Mouse (Mus musculus) erythroid progenitor cell, adult 5-6 weeks (primary cell): Measurements from ENCODE around the gene Zfp94. TPM values are rescaled to one million over a fixed set of nuclear protein-coding genes. Genes with fewer than 3 reads are reported as not detected.

Source experiments
- total RNA-seq, 2 experiments: library from RNA; stranded (forward) in 1 of 2; stranded (reverse) in 1 of 2; fragments of 150-400 nt in 1 of 2; fragments of 186-747, 209-891 nt in 1 of 2; gene quantifications; 2 replicates each; pipeline versions ENCODE4 v1.2.3 to v1.2.4; 2015 to 2017; ENCODE audit warnings: low replicate concordance in 2 of 2

Gene Zfp94
- total RNA-seq, 2 experiments from 2014 or later = not detected

Other genes starting within 250 kb of the Zfp94 start
- 16.6 and 25.2 TPM in 2 replicates for gene Zfp180, start 234.7 kb downstream of the Zfp94 start, total RNA-seq (2015; ENCODE audit: low replicate concordance)
- gene Zfp180, start 234.7 kb downstream of the Zfp94 start, total RNA-seq (2017; ENCODE audit: low replicate concordance) = 19.4 and 20.3 TPM in 2 replicates
- 3.2 and 4.2 TPM in 2 replicates for gene Zfp112, start 204.4 kb downstream of the Zfp94 start, total RNA-seq (2015; ENCODE audit: low replicate concordance)
- 1.3 and 2.3 TPM in 2 replicates for gene Zfp112, start 204.4 kb downstream of the Zfp94 start, total RNA-seq (2017; ENCODE audit: low replicate concordance)
- gene Zfp235, start 182.5 kb downstream of the Zfp94 start, total RNA-seq (2015; ENCODE audit: low replicate concordance) = 5.4 TPM in 1 of 2 replicates, not detected in the other
- gene Zfp235, start 182.5 kb downstream of the Zfp94 start, total RNA-seq (2017; ENCODE audit: low replicate concordance) = not detected in 2 replicates
- gene Zfp114, start 141.6 kb downstream of the Zfp94 start, total RNA-seq (2015; ENCODE audit: low replicate concordance) = 0.42 TPM in 1 of 2 replicates, not detected in the other
- gene Zfp114, start 141.6 kb downstream of the Zfp94 start, total RNA-seq (2017; ENCODE audit: low replicate concordance) = not detected in 2 replicates
- gene Zfp111, start 105.2 kb downstream of the Zfp94 start, total RNA-seq (2015; ENCODE audit: low replicate concordance) = 0.72 and 4.2 TPM in 2 replicates
- 0.51 and 1.1 TPM in 2 replicates for gene Zfp111, start 105.2 kb downstream of the Zfp94 start, total RNA-seq (2017; ENCODE audit: low replicate concordance)
- 1.3 TPM in 1 of 2 replicates, not detected in the other for gene Zfp109, start 79.1 kb downstream of the Zfp94 start, total RNA-seq (2015; ENCODE audit: low replicate concordance)
- gene Zfp109, start 79.1 kb downstream of the Zfp94 start, total RNA-seq (2017; ENCODE audit: low replicate concordance) = 1.3 TPM in 1 of 2 replicates, not detected in the other
- not detected in 2 replicates for gene Zfp108, start 61.9 kb downstream of the Zfp94 start, total RNA-seq (2015; ENCODE audit: low replicate concordance)
- not detected in 2 replicates for gene Zfp108, start 61.9 kb downstream of the Zfp94 start, total RNA-seq (2017; ENCODE audit: low replicate concordance)
- gene Zfp93, start 46.2 kb downstream of the Zfp94 start, total RNA-seq (2015; ENCODE audit: low replicate concordance) = not detected in 2 replicates
- gene Zfp93, start 46.2 kb downstream of the Zfp94 start, total RNA-seq (2017; ENCODE audit: low replicate concordance) = 0.39 and 0.83 TPM in 2 replicates
- gene Zfp61, start 15.4 kb downstream of the Zfp94 start, total RNA-seq (2015; ENCODE audit: low replicate concordance) = 1.1 and 2.5 TPM in 2 replicates
- 1.8 TPM in 1 of 2 replicates, not detected in the other for gene Zfp61, start 15.4 kb downstream of the Zfp94 start, total RNA-seq (2017; ENCODE audit: low replicate concordance)
- gene Tescl, start 17.3 kb upstream of the Zfp94 start, total RNA-seq (2015; ENCODE audit: low replicate concordance) = not detected in 2 replicates
- gene Tescl, start 17.3 kb upstream of the Zfp94 start, total RNA-seq (2017; ENCODE audit: low replicate concordance) = not detected in 2 replicates
- gene Lypd5, start 32.5 kb upstream of the Zfp94 start, total RNA-seq (2015; ENCODE audit: low replicate concordance) = not detected in 2 replicates
- not detected in 2 replicates for gene Lypd5, start 32.5 kb upstream of the Zfp94 start, total RNA-seq (2017; ENCODE audit: low replicate concordance)
- 237 and 287 TPM in 2 replicates for gene Kcnn4, start 53.6 kb upstream of the Zfp94 start, total RNA-seq (2015; ENCODE audit: low replicate concordance)
- gene Kcnn4, start 53.6 kb upstream of the Zfp94 start, total RNA-seq (2017; ENCODE audit: low replicate concordance) = 417 and 443 TPM in 2 replicates
- gene Smg9, start 83.0 kb upstream of the Zfp94 start, total RNA-seq (2015; ENCODE audit: low replicate concordance) = 33.9 and 52.0 TPM in 2 replicates
- 25.2 and 42.7 TPM in 2 replicates for gene Smg9, start 83.0 kb upstream of the Zfp94 start, total RNA-seq (2017; ENCODE audit: low replicate concordance)
- not detected in 2 replicates for gene Irgc1, start 135.6 kb upstream of the Zfp94 start, total RNA-seq (2015; ENCODE audit: low replicate concordance)
- not detected in 2 replicates for gene Irgc1, start 135.6 kb upstream of the Zfp94 start, total RNA-seq (2017; ENCODE audit: low replicate concordance)
- gene Plaur, start 145.8 kb upstream of the Zfp94 start, total RNA-seq (2015; ENCODE audit: low replicate concordance) = 2.9 and 6.1 TPM in 2 replicates
- 1.1 and 7.2 TPM in 2 replicates for gene Plaur, start 145.8 kb upstream of the Zfp94 start, total RNA-seq (2017; ENCODE audit: low replicate concordance)
- not detected in 2 replicates for gene Cadm4, start 165.4 kb upstream of the Zfp94 start, total RNA-seq (2015; ENCODE audit: low replicate concordance)
- gene Cadm4, start 165.4 kb upstream of the Zfp94 start, total RNA-seq (2017; ENCODE audit: low replicate concordance) = not detected in 2 replicates
- 0.84 TPM in 1 of 2 replicates, not detected in the other for gene Zfp428, start 190.3 kb upstream of the Zfp94 start, total RNA-seq (2015; ENCODE audit: low replicate concordance)
- gene Zfp428, start 190.3 kb upstream of the Zfp94 start, total RNA-seq (2017; ENCODE audit: low replicate concordance) = 2.0 TPM in 1 of 2 replicates, not detected in the other
- not detected in 2 replicates for gene AC161166.1, start 195.8 kb upstream of the Zfp94 start, total RNA-seq (2015; ENCODE audit: low replicate concordance)
- gene AC161166.1, start 195.8 kb upstream of the Zfp94 start, total RNA-seq (2017; ENCODE audit: low replicate concordance) = not detected in 2 replicates
- gene Irgq, start 214.0 kb upstream of the Zfp94 start, total RNA-seq (2015; ENCODE audit: low replicate concordance) = 1.1 and 1.3 TPM in 2 replicates
- 0.90 and 2.8 TPM in 2 replicates for gene Irgq, start 214.0 kb upstream of the Zfp94 start, total RNA-seq (2017; ENCODE audit: low replicate concordance)
- gene Pinlyp, start 229.5 kb upstream of the Zfp94 start, total RNA-seq (2015; ENCODE audit: low replicate concordance) = not detected in 2 replicates
- gene Pinlyp, start 229.5 kb upstream of the Zfp94 start, total RNA-seq (2017; ENCODE audit: low replicate concordance) = not detected in 2 replicates
- 37.1 and 39.4 TPM in 2 replicates for gene Xrcc1, start 229.6 kb upstream of the Zfp94 start, total RNA-seq (2015; ENCODE audit: low replicate concordance)
- 36.7 and 62.5 TPM in 2 replicates for gene Xrcc1, start 229.6 kb upstream of the Zfp94 start, total RNA-seq (2017; ENCODE audit: low replicate concordance)